In the genomic region with DNA sequence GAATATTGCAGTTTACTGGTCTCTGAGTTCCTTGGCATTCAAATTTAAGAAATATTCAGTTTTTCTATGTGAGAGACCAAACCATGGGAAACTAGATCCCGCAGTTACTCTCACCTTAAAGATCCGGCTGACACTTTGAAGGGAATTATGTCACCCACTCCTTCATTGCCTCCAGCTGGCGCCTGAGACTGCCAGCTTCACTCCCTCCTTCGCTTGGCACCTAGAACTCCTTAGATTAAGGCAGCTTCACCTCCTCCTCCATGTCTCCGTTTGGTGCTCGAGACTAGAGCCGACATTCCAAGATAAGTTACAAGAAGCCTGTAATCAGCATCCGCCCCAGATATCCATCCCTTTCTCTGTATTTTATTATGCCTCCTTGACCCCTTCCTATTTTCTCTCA, we compare ENCODE assay signal across 11 mouse cellular contexts.
"Had no signal": no experiment of that assay in that cellular context is flagged by ENCODE, and none has a peak within 500 bp of the region (broad histone marks: within the 10 kb centered on the region; RNA-seq: fewer than 3 reads in every experiment).

No protein-coding gene starts in this region.

- DNase-seq: kidney, adult 2 months; kidney, postnatal 25 days; layer of hippocampus, adult 9-11 months; liver; lung, adult 18-20 months; lung, postnatal 10 days; lung, postnatal 36 days; retina, postnatal 1 day; thymus, adult 2 months; thymus, postnatal 14 days; thymus, postnatal 4 days had no signal
